Mouse (Mus musculus) limb, embryonic 10.5 days (tissue): ENCODE data around the gene Arhgap15. TPM values are rescaled to one million over a fixed set of nuclear protein-coding genes. Genes with fewer than 3 reads are reported as not detected.

Experiments used
- DNase-seq: peaks from one replicate; pipeline ENCODE4 v3.0.0-alpha.2; 2017; ENCODE audit warnings: low spot score
- H3K27ac ChIP-seq: fragments of 300-500 bp; sonication (generic); 2 replicates; pipeline ENCODE4 v1.5.1; 2016; ENCODE audit warnings: mild to moderate bottlenecking
- H3K27me3 ChIP-seq: fragments of 300-500 bp; sonication (generic); 2 replicates; pipeline ENCODE4 v1.6.1; 2016; ENCODE audit warnings: low read depth, mild to moderate bottlenecking; ENCODE audit not compliant: poor library complexity, severe bottlenecking
- H3K36me3 ChIP-seq: fragments of 300-500 bp; sonication (generic); 2 replicates; pipeline ENCODE4 v1.6.1; 2016; ENCODE audit warnings: mild to moderate bottlenecking, moderate library complexity
- H3K4me1 ChIP-seq: fragments of 300-500 bp; sonication (generic); 2 replicates; pipeline ENCODE4 v1.6.1; 2016
- H3K4me3 ChIP-seq: fragments of 300-500 bp; sonication (generic); 2 replicates; pipeline ENCODE4 v1.5.1; 2016; ENCODE audit warnings: mild to moderate bottlenecking, moderate library complexity
- H3K9me3 ChIP-seq: fragments of 300-500 bp; sonication (generic); replicated peaks from 2 replicates; pipeline ENCODE4 v1.6.1; 2016; ENCODE audit warnings: mild to moderate bottlenecking
- WGBS: fragments of 180-500 bp; shearing (Covaris S2); methylation state at CpG from one replicate; pipeline ENCODE4 v1.1.7; 2016; 5-methylcytosine and 5-hydroxymethylcytosine counted together
- polyA plus RNA-seq: library from polyadenylated mRNA; unstranded; fragments of >200 nt; fragmentation: Nextera tagmentation; extraction: Ambion mirVana; gene quantifications from 2 replicates; pipeline ENCODE4 v1.2.1, GENCODE M21; 2016

Gene Arhgap15
- polyA plus RNA-seq, 1 experiment from 2014 or later = 0.23 TPM

DNA sequence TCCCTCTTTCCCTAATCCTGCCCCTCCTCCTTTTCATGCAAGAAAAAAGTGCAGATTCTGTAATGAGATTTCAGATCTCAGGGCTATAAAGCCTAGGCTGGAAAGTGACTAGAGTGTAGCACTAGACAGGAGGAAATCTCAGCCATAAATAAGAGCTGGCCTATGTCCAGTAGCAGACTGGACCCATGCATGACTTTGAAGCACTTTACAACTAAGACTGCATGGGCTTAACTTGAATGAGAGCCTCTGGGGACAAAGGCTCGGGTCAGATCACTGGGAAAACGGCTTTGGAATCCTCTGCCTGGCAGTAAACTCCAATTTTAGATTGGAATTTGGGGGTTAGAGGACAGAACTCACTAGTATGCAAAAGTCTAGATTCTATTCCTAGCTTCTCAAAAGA, 585.9 kb downstream of the Arhgap15 start:
- DNase-seq = no peak
- H3K27me3 ChIP-seq = 0 out of 2 replicates have a peak, but pooled peaks cover 5% of the 10 kb centered on the region
- H3K36me3 ChIP-seq = no peaks in the 10 kb centered on the region
- H3K4me3 ChIP-seq = no peak overlapping the region
- H3K27ac ChIP-seq = no peak overlapping the region
- no peaks in the 10 kb centered on the region for H3K9me3 ChIP-seq
- H3K4me1 ChIP-seq = peaks cover 5% of the 10 kb centered on the region; the same call in 1 of the 2 replicates
- 46% methylated on average over 2 of the region's 2 CpGs for WGBS

- Histone ChIP-seq H3K36me3 (no peaks in the 10 kb centered on the region), H3K4me1 (peaks cover 21% of the 10 kb centered on the region), H3K4me3 (no peak overlapping the region), H3K9me3 (no peaks in the 10 kb centered on the region), H3K27ac (no peak overlapping the region), H3K27me3 (0 out of 2 replicates have a peak, but pooled peaks cover 5% of the 10 kb centered on the region)
- WGBS = 73% methylated on average over 5 of the region's 5 CpGs
- DNase-seq = no peak
Observed at GRCm38 (mm10) chr2:44336720-44337354, 588.2 kb downstream of the Arhgap15 start.

- Histone ChIP-seq H3K4me3 (no peak overlapping the region), H3K27me3 (no peaks in the 10 kb centered on the region), H3K9me3 (no peaks in the 10 kb centered on the region), H3K27ac (no peak overlapping the region), H3K4me1 (peaks cover 32% of the 10 kb centered on the region), H3K36me3 (no peaks in the 10 kb centered on the region)
- no peak for DNase-seq
- WGBS = 95% methylated on average over 6 of the region's 6 CpGs
Observed at GRCm38 (mm10) chr2:44338467-44338866, 589.8 kb downstream of the Arhgap15 start.

DNA sequence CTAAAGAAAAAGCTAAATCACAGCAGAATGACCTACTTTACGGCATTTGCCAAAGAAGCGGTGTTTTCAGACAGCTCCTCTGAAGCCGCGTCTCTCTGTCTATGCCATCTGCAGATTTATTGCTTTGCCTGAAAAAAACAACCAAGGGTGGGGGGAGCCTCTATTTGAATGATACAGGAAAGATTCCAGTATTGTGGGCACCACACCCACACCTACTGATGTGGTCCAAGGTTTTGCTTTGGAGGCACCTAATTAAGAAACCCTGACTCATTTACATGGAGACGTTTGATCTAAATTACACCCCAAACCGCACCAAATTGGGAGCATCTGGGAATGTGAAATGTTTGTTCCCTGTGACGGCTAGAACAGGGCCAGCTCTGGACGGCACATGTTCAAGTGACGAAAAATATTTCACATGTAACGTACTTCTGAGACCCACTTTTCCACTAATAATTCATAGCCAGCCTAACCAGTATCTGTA, 592.5 kb downstream of the Arhgap15 start:
- Histone ChIP-seq H3K36me3 (no peaks in the 10 kb centered on the region), H3K4me3 (no peak overlapping the region), H3K9me3 (no peaks in the 10 kb centered on the region), H3K27ac (no peak overlapping the region; the same call in 1 of the 2 replicates), H3K4me1 (peaks cover 29% of the 10 kb centered on the region), H3K27me3 (0 out of 2 replicates have a peak, but pooled peaks cover 4% of the 10 kb centered on the region)
- no peak for DNase-seq
- 31% methylated on average over 10 of the region's 10 CpGs for WGBS

- Histone ChIP-seq H3K36me3 (no peaks in the 10 kb centered on the region), H3K9me3 (no peaks in the 10 kb centered on the region), H3K27me3 (0 out of 2 replicates have a peak, but pooled peaks cover 4% of the 10 kb centered on the region), H3K4me1 (peaks cover 37% of the 10 kb centered on the region), H3K27ac (no peak overlapping the region), H3K4me3 (no peak overlapping the region)
- 92% methylated on average over 8 of the region's 8 CpGs for WGBS
- DNase-seq = no peak
Observed at GRCm38 (mm10) chr2:44344861-44345260, 596.2 kb downstream of the Arhgap15 start.

- Histone ChIP-seq H3K9me3 (no peaks in the 10 kb centered on the region), H3K4me1 (peaks cover 41% of the 10 kb centered on the region), H3K36me3 (no peaks in the 10 kb centered on the region), H3K27ac (no peak overlapping the region), H3K27me3 (0 out of 2 replicates have a peak, but pooled peaks cover 4% of the 10 kb centered on the region), H3K4me3 (no peak overlapping the region)
- DNase-seq = no peak
- WGBS = 88% methylated on average over 5 of the region's 5 CpGs
Observed at GRCm38 (mm10) chr2:44345325-44345945, 596.8 kb downstream of the Arhgap15 start.

GRCm38 (mm10) chr2:44346184-44346583, 597.6 kb downstream of the Arhgap15 start:
- no peak for DNase-seq
- Histone ChIP-seq H3K9me3 (no peaks in the 10 kb centered on the region), H3K4me3 (no peak overlapping the region), H3K27ac (no peak overlapping the region), H3K36me3 (no peaks in the 10 kb centered on the region), H3K27me3 (0 out of 2 replicates have a peak, but pooled peaks cover 4% of the 10 kb centered on the region), H3K4me1 (peaks cover 38% of the 10 kb centered on the region)
- 83% methylated on average over 4 of the region's 4 CpGs for WGBS

GRCm38 (mm10) chr2:44347781-44348180, 599.2 kb downstream of the Arhgap15 start:
- H3K36me3 ChIP-seq = no peaks in the 10 kb centered on the region
- H3K4me3 ChIP-seq = no peak overlapping the region
- no peaks in the 10 kb centered on the region for H3K9me3 ChIP-seq
- peaks cover 10% of the 10 kb centered on the region; the same call in 1 of the 2 replicates for H3K27me3 ChIP-seq
- H3K4me1 ChIP-seq = peaks cover 22% of the 10 kb centered on the region
- WGBS = 33% methylated on average over 5 of the region's 5 CpGs
- no peak overlapping the region for H3K27ac ChIP-seq
- no peak for DNase-seq

DNA sequence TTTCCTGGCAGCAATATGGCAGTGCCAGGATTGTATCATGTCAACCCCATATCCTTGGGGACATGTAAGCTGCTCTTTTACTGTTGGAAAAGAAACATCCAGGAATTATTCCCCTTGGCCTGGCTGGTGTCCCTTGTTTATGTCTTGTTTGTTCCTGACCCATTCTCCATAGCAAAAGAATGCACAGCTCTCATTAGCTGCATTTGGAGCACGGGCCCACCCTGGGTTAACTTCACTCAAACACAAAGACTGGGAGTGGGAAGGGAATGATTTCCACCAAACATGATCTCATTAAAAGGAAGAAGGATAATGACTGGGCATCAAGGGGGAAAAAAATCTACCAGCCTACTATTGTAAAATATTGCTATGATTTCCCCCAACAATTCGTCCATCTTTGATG, 600.5 kb downstream of the Arhgap15 start:
- Histone ChIP-seq H3K27ac (no peak overlapping the region), H3K9me3 (no peaks in the 10 kb centered on the region), H3K36me3 (no peaks in the 10 kb centered on the region), H3K4me3 (no peak overlapping the region), H3K27me3 (peaks cover 10% of the 10 kb centered on the region; the same call in 1 of the 2 replicates), H3K4me1 (peaks cover 20% of the 10 kb centered on the region)
- DNase-seq = no peak
- 84% methylated on average over 2 of the region's 2 CpGs for WGBS

DNA sequence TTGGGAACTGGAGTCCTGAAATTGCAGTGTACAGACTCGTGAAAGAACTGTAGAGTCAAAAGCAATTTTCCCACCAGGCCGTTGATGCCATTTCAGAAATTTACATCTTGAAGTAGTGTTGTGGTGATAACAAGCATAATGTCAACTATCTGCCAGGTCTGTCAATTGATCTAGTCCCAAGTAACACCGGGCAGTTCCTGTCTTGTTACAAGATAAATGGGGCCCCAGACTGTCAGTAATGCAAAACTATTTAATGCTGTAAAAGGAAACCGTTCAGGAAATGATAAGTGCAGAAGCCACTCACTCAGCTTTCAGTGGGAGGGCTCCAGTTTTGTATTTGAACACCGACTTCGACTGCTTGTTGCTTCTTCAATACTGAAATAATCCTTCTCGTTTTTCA, 604.3 kb downstream of the Arhgap15 start:
- no peak overlapping the region for H3K27ac ChIP-seq
- no peaks in the 10 kb centered on the region for H3K9me3 ChIP-seq
- WGBS = 66% methylated on average over 7 of the region's 7 CpGs
- peaks cover 20% of the 10 kb centered on the region for H3K4me1 ChIP-seq
- peaks cover 6% of the 10 kb centered on the region; the same call in 1 of the 2 replicates for H3K27me3 ChIP-seq
- no peak overlapping the region for H3K4me3 ChIP-seq
- no peaks in the 10 kb centered on the region for H3K36me3 ChIP-seq
- DNase-seq = no peak

- Histone ChIP-seq H3K4me3 (no peak overlapping the region), H3K27me3 (peaks cover 6% of the 10 kb centered on the region; the same call in 1 of the 2 replicates), H3K36me3 (no peaks in the 10 kb centered on the region), H3K9me3 (no peaks in the 10 kb centered on the region), H3K27ac (no peak overlapping the region), H3K4me1 (peaks cover 19% of the 10 kb centered on the region)
- DNase-seq = no peak
- WGBS = 95% methylated on average over 4 of the region's 4 CpGs
Observed at GRCm38 (mm10) chr2:44353594-44353993, 605.0 kb downstream of the Arhgap15 start.

DNA sequence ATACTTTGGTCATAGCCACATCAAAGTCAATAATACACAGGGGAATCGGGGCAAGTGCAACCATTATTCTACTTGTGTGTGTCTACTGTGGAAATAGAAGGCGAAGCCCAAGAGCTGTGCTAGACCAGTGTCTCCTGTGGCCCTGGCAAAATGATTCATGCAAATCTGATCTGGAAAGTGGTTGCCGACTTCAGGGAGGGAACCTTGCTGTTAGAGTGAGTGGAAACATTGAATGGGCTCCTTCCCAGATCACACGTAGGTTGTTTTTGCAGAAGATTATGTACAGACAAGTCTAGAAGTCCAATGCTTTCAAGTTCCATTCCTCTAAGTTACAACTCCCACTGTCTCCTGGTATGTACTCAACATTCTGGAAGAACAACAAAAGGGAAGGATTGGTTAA, 606.2 kb downstream of the Arhgap15 start:
- WGBS = 96% methylated on average over 4 of the region's 4 CpGs
- Histone ChIP-seq H3K27me3 (peaks cover 6% of the 10 kb centered on the region; the same call in 1 of the 2 replicates), H3K9me3 (no peaks in the 10 kb centered on the region), H3K36me3 (no peaks in the 10 kb centered on the region), H3K4me3 (no peak overlapping the region), H3K4me1 (peaks cover 18% of the 10 kb centered on the region), H3K27ac (no peak overlapping the region)
- no peak for DNase-seq

GRCm38 (mm10) chr2:44355316-44355715, 606.7 kb downstream of the Arhgap15 start:
- no peaks in the 10 kb centered on the region for H3K36me3 ChIP-seq
- no peaks in the 10 kb centered on the region for H3K9me3 ChIP-seq
- peak; percentile 39 for DNase-seq
- no peak overlapping the region for H3K27ac ChIP-seq
- peaks cover 6% of the 10 kb centered on the region; the same call in 1 of the 2 replicates for H3K27me3 ChIP-seq
- 48% methylated on average over 11 of the region's 11 CpGs for WGBS
- peaks cover 13% of the 10 kb centered on the region for H3K4me1 ChIP-seq
- no peak overlapping the region for H3K4me3 ChIP-seq
